Mouse (Mus musculus) ES-E14 (cell line): ENCODE results near the gene Cdkl3. TPM values are rescaled to one million over a fixed set of nuclear protein-coding genes. Genes with fewer than 3 reads are reported as not detected.

ENCODE experiments used
- DNase-seq: peaks from one replicate; pipeline ENCODE4 v3.0.0-alpha.2; 2013; ENCODE audit warnings: low read depth, low spot score
- H3K27ac ChIP-seq: 2 replicates; pipeline ENCODE4 v1.5.1; 2012; ENCODE audit warnings: low read depth, mild to moderate bottlenecking, low read length, moderate library complexity, mixed read lengths; ENCODE audit not compliant: poor library complexity, insufficient read depth, severe bottlenecking
- H3K36me3 ChIP-seq: 2 replicates; pipeline ENCODE4 v1.6.1; 2012; ENCODE audit warnings: mild to moderate bottlenecking, low read length, moderate library complexity, mixed read lengths; ENCODE audit not compliant: control insufficient read depth, poor library complexity, insufficient read depth, severe bottlenecking
- H3K4me1 ChIP-seq, 2 experiments: fragments of 150-350 bp in 1 of 2; sonication (generic) in 1 of 2; 2 replicates each; pipeline ENCODE4 v1.6.1; 2012; ENCODE audit warnings: low read length in 2 of 2, mild to moderate bottlenecking in 1 of 2, mixed read lengths in 1 of 2; ENCODE audit not compliant: control insufficient read depth in 2 of 2, insufficient read depth in 2 of 2, poor library complexity in 1 of 2
- H3K4me3 ChIP-seq, 2 experiments: fragments of 150-350 bp in 1 of 2; sonication (generic) in 1 of 2; 2 replicates each; pipeline ENCODE4 v1.5.1; 2012; ENCODE audit warnings: low read length in 2 of 2, low read depth in 1 of 2, mild to moderate bottlenecking in 1 of 2, mixed read lengths in 1 of 2; ENCODE audit not compliant: insufficient read depth in 1 of 2, poor library complexity in 1 of 2, severe bottlenecking in 1 of 2
- H3K9ac ChIP-seq: 2 replicates; pipeline ENCODE4 v1.6.1; 2012; ENCODE audit warnings: low read depth, mild to moderate bottlenecking, low read length, mixed read lengths; ENCODE audit not compliant: poor library complexity, insufficient read depth, severe bottlenecking
- H3K9me3 ChIP-seq: fragments of 150-350 bp; sonication (generic); 2 replicates; pipeline ENCODE4 v1.6.1; 2012; ENCODE audit warnings: low read depth, mild to moderate bottlenecking, low read length; ENCODE audit not compliant: control insufficient read depth, insufficient read depth
- CHD2 ChIP-seq: IDR thresholded peaks from 2 replicates; pipeline ENCODE4 v1.6.1; 2014; ENCODE audit warnings: mild to moderate bottlenecking, low read depth, low read length, inconsistent platforms
- HCFC1 ChIP-seq: IDR thresholded peaks from 2 replicates; pipeline ENCODE4 v1.6.1; 2012; ENCODE audit warnings: low read length, inconsistent platforms, borderline replicate concordance; ENCODE audit not compliant: insufficient read depth
- MAFK ChIP-seq: IDR thresholded peaks from 2 replicates; pipeline ENCODE4 v1.6.1; 2014; ENCODE audit warnings: mild to moderate bottlenecking, low read depth, low read length, inconsistent platforms; ENCODE audit not compliant: insufficient read depth
- ZC3H11A ChIP-seq: IDR thresholded peaks from 2 replicates; pipeline ENCODE4 v1.6.1; 2012; ENCODE audit warnings: low read depth, mild to moderate bottlenecking, inconsistent platforms, low read length, borderline replicate concordance
- ZNF384 ChIP-seq: IDR thresholded peaks from 2 replicates; pipeline ENCODE4 v1.6.1; 2012; ENCODE audit warnings: low read depth, low read length, inconsistent platforms
- in situ Hi-C, 2 experiments: fragments of 600-800 bp; cut with MboI; formaldehyde crosslinking; loops; one replicate each; pipeline ENCODE4 v1.15.1; 2025; ENCODE audit warnings: low sequenced_read_pairs in 2 of 2, inconsistent platforms in 1 of 2; ENCODE audit not compliant: unreplicated experiment in 2 of 2
- total RNA-seq: library from RNA; depleted of rRNA; stranded (reverse); fragments of 300-350 nt; gene quantifications from 2 replicates; pipeline ENCODE4 v1.2.3, GENCODE M21; 2012; rRNA removed

Cdkl3 gene
- total RNA-seq, result 3.6 and 4.6 TPM in 2 replicates

GRCm38 (mm10) chr11:52003772-52004528, at the start of gene Cdkl3:
Gene Cdkl3, plus strand, starts transcription at chr11:52004221.
- in situ Hi-C loops, result no loop called here
- TF ChIP-seq ZNF384, result no peak
- no peak for TF ChIP-seq MAFK
- TF ChIP-seq CHD2, result peak; percentile 45; the same call in 1 of the 2 replicates
- TF ChIP-seq ZC3H11A, result no peak
- peak; percentile 70; the same call in 1 of the 2 replicates for TF ChIP-seq HCFC1
- H3K9me3 ChIP-seq, result no peaks in the 10 kb centered on the region
- H3K4me3 ChIP-seq, result peak within 1 kb of the TSS; percentile 85 to 96
- H3K27ac ChIP-seq, result peak within 1 kb of the TSS; percentile 91
- peak within 1 kb of the TSS; percentile 91 for H3K9ac ChIP-seq
- H3K4me1 ChIP-seq, result peaks cover 4 to 8% of the 10 kb centered on the region in 2 experiments; a peak in 3 of 4 replicates
- peak; percentile 91 for DNase-seq
- no peaks in the 10 kb centered on the region for H3K36me3 ChIP-seq

DNA sequence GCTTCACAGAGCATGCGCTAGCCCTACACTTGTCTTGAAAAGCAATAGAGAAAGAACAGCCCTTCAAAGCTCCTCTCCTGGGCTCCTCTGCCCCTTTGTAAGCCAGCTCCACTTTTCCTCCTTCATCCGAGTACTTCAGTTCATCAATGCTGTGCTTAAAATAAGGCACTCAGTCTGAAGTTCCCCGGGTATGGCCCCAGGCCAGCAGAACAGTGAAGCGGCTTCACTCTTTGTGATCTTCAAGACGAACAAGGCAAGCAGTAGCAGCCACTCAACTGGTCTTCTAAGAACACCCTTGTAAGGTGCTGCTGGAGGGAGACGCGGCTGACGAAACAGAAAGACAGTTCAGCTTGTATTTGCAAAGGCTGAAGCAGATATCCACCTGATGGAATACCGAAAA, 47.9 kb upstream of the Cdkl3 start:
- Histone ChIP-seq H3K36me3 (no peaks in the 10 kb centered on the region), H3K4me3 (no peak overlapping the region), H3K9me3 (no peaks in the 10 kb centered on the region), H3K27ac (no peak overlapping the region), H3K4me1 (no peaks in the 10 kb centered on the region), H3K9ac (no peak overlapping the region)
- in situ Hi-C loops, result no loop called here
- DNase-seq, result no peak
- TF ChIP-seq MAFK, result no peak
- no peak for TF ChIP-seq HCFC1
- no peak for TF ChIP-seq CHD2

DNA sequence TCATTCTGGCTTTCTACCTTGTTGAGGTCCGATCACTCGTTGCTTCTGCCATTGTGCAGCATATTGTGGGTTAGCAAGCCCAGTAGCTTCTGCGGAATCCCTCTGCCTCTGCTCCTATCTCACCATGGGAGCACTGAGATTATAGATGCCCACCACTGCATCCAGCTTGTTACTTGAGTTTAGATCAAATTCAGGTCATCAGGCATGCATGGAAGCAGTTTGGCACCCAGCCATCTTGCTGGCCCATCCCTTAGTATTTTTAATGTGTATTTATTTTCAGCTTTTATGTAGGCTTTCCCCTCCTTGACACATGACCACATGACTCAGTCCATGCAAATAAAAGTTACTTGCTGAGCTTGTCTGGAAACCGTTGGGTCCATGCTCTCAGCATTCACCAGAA, 46.3 kb upstream of the Cdkl3 start:
- Histone ChIP-seq H3K9me3 (no peaks in the 10 kb centered on the region), H3K36me3 (no peaks in the 10 kb centered on the region), H3K4me1 (no peaks in the 10 kb centered on the region), H3K4me3 (no peak overlapping the region), H3K27ac (no peak overlapping the region), H3K9ac (no peak overlapping the region)
- in situ Hi-C loops, result no loop called here
- TF ChIP-seq CHD2, result no peak
- no peak for TF ChIP-seq ZNF384
- no peak for TF ChIP-seq ZC3H11A
- TF ChIP-seq MAFK, result no peak
- no peak for TF ChIP-seq HCFC1
- no peak for DNase-seq

DNA sequence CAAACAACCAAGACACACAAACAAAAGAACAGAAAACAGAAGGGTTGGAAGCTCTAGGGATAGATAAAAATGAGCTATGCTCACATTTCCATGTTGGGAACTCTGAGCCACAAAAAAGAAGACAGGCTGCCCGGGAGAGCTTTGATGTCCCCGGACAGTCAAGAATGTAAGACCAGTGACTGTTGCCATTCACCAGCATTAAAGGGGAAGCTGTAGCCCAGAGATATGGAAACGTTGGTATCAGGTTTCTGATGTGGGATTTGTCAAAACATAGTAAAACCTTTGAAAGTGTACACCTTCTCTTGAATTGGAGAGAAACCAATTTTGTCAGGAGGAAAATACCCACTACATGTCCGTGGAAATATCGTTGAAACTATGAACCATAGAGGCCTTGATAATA, 44.5 kb upstream of the Cdkl3 start:
- no peak for TF ChIP-seq MAFK
- no peak for TF ChIP-seq CHD2
- no peak for TF ChIP-seq ZC3H11A
- TF ChIP-seq ZNF384, result no peak
- no peak for TF ChIP-seq HCFC1
- H3K4me1 ChIP-seq, result no peaks in the 10 kb centered on the region

DNA sequence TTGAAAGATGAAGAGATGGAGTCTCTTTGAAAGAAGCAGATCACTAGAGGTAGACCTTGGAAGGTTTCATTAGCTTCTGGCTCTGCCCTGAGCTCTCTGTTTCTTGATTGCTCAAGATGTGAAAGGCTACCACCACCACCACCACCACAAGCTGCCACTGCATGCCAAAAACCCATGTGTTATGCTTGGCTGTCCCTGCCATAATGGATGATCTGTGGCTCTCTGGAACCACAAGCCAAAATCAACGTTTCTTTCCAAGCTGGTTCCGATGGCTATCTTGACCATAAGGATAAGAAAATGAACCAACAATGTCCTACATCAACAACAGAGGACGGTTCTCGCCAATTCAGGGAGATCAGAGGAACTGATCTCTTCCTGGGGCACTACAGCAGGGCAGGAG, 44.0 kb upstream of the Cdkl3 start:
- H3K4me3 ChIP-seq, result no peak overlapping the region
- H3K9me3 ChIP-seq, result no peaks in the 10 kb centered on the region
- no peak for DNase-seq
- H3K9ac ChIP-seq, result no peak overlapping the region
- H3K4me1 ChIP-seq, result no peaks in the 10 kb centered on the region
- no peak for TF ChIP-seq ZNF384
- TF ChIP-seq MAFK, result no peak
- no peak for TF ChIP-seq HCFC1
- no peak for TF ChIP-seq CHD2
- TF ChIP-seq ZC3H11A, result no peak
- H3K27ac ChIP-seq, result no peak overlapping the region
- no peaks in the 10 kb centered on the region for H3K36me3 ChIP-seq
- in situ Hi-C loops, result no loop called here

More for the DNA sequence above, 44.5 kb upstream of the Cdkl3 start:
- Histone ChIP-seq H3K4me3 (no peak overlapping the region), H3K9ac (no peak overlapping the region), H3K27ac (no peak overlapping the region), H3K36me3 (no peaks in the 10 kb centered on the region), H3K9me3 (no peaks in the 10 kb centered on the region)
- in situ Hi-C loops, result no loop called here
- DNase-seq, result no peak
